Mouse (Mus musculus) kidney, adult 2 months (tissue): ENCODE data around the gene Cdh16. TPM values are rescaled to one million over a fixed set of nuclear protein-coding genes. Genes with fewer than 3 reads are reported as not detected.

Source experiments
- DNase-seq: peaks from one replicate; pipeline ENCODE4 v3.0.0; 2021
- H3K27ac ChIP-seq: fragments of 200-500 bp; 2 replicates; pipeline ENCODE4 v1.5.1; 2012; ENCODE audit warnings: low read depth, low read length, control low read depth, inconsistent platforms; ENCODE audit not compliant: insufficient read depth
- H3K27me3 ChIP-seq: fragments of 200-500 bp; replicated peaks from 2 replicates; pipeline ENCODE4 v1.6.1; 2012; ENCODE audit warnings: mild to moderate bottlenecking, moderate library complexity, low read length, inconsistent platforms; ENCODE audit not compliant: control insufficient read depth, insufficient read depth
- H3K36me3 ChIP-seq: fragments of 200-500 bp; 2 replicates; pipeline ENCODE4 v1.6.1; 2012; ENCODE audit warnings: mild to moderate bottlenecking, moderate library complexity, low read length, inconsistent platforms; ENCODE audit not compliant: control insufficient read depth, insufficient read depth
- H3K4me1 ChIP-seq: fragments of 200-500 bp; 2 replicates; pipeline ENCODE4 v1.6.1; 2011; ENCODE audit warnings: low read length; ENCODE audit not compliant: control insufficient read depth, insufficient read depth
- H3K4me3 ChIP-seq: fragments of 200-500 bp; 2 replicates; pipeline ENCODE4 v1.5.1; 2011; ENCODE audit warnings: mild to moderate bottlenecking, low read depth, low read length, control low read depth; ENCODE audit not compliant: insufficient read depth
- CTCF ChIP-seq: fragments of 200-500 bp; conservative IDR thresholded peaks from 2 replicates; pipeline ENCODE4 v1.5.1; 2011; ENCODE audit warnings: low read depth, mild to moderate bottlenecking, control low read depth, low read length, moderate library complexity, mixed read lengths; ENCODE audit not compliant: insufficient read depth, insufficient read length
- POLR2A ChIP-seq: fragments of 200-500 bp; IDR thresholded peaks from one replicate; pipeline ENCODE4 v1.6.1; 2011; ENCODE audit warnings: low read depth, low read length, control low read depth
- WGBS: fragments of 180-500 bp; shearing (Covaris S2); methylation state at CpG from one replicate; pipeline ENCODE4 v1.1.7; 2018; 5-methylcytosine and 5-hydroxymethylcytosine counted together
- polyA plus RNA-seq: library from polyadenylated mRNA; depleted of rRNA; stranded (reverse); fragments of >200 nt; gene quantifications from 2 replicates; pipeline ENCODE4 v1.2.3, GENCODE M21; 2012

Cdh16 gene
- polyA plus RNA-seq, 1 experiment: 1,106 TPM

- DNase-seq: no peak
- H3K36me3 ChIP-seq: no peaks in the 10 kb centered on the region
- H3K4me1 ChIP-seq: no peaks in the 10 kb centered on the region
- WGBS: 92% methylated on average over 3 of the region's 3 CpGs
- no peak for TF ChIP-seq CTCF
- TF ChIP-seq POLR2A: no peak
- H3K27me3 ChIP-seq: no peaks in the 10 kb centered on the region
- no peak overlapping the region for H3K4me3 ChIP-seq
- no peak overlapping the region for H3K27ac ChIP-seq
Observed at GRCm38 (mm10) chr8:104576820-104577219, 47.4 kb downstream of the Cdh16 start.

DNA sequence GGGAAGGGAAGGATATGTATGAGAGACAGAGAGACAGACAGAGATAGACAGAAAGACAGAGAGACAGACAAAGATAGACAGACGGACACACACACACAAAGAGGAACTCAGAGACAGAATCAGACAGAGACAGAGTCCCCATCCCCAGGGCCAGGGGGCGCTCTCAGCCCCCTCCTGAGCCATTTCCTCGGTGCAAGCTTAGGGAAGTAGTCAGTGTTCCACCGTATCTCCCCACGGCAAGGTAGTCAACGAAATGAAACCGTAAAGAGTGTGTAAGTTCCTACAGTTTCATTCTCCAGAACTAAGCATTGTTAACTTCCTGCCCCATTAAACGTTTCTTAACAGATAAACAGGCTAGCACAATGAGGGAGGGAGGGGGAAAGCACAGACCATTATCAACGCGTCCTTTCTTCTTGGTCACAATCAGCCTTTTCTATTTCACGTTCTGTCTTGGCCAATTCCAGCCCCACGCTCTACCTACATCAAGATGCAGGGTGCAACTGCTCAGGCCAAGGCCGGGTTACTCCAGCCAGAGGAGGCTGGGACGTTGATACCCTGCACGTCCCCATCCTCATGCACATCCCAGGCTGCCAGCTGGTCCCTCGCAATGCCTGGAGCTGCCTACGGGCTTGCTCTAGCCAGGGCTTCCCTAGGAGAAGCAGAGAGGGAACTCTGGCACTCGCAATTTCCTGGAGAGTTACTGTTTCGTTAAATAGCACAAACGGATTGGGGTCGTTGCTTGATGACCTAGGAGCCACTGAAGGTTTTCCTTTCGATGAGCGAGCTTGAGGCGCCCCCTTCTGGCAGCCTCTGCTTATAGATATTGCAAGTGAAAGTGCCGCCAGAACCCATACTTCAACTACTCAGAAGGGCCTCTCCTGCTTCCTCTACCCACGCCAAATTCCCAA lies 53.5 kb downstream of the Cdh16 start:
- H3K27me3 ChIP-seq: no peaks in the 10 kb centered on the region
- no peaks in the 10 kb centered on the region for H3K36me3 ChIP-seq
- peak; percentile 89 for DNase-seq
- H3K27ac ChIP-seq: no peak overlapping the region
- TF ChIP-seq CTCF: peak; percentile 76
- no peak for TF ChIP-seq POLR2A
- peak overlapping the region; percentile 52 for H3K4me3 ChIP-seq
- WGBS: 4% methylated on average over 26 of the region's 26 CpGs
- H3K4me1 ChIP-seq: no peaks in the 10 kb centered on the region

- TF ChIP-seq POLR2A (no peak), CTCF (0 out of 2 replicates have a peak, but pooled peaks have one; percentile 31)
- WGBS: 19% methylated on average over 1 of the region's 1 CpGs
- H3K27me3 ChIP-seq: no peaks in the 10 kb centered on the region
- H3K4me1 ChIP-seq: no peaks in the 10 kb centered on the region
- H3K4me3 ChIP-seq: no peak overlapping the region
- no peak overlapping the region for H3K27ac ChIP-seq
- DNase-seq: peak; percentile 79
- no peaks in the 10 kb centered on the region for H3K36me3 ChIP-seq
Observed at GRCm38 (mm10) chr8:104569559-104569958, 54.6 kb downstream of the Cdh16 start.

DNA sequence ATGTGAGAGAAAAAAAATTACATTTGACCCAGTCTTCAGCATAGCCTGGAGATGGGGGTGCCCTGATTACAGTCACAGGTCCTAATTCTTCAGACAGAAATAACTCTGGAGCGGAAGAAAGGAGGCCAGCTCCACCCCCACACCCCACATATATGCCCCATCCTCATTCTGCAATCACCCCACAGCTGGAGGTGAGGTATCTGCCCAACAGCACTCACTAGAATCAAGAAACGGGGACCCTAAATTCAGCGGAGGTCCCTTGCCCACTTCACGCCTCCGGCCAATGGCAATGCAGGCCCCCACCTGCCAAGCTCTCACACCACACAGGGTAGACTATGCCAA lies 58.8 kb downstream of the Cdh16 start:
- no peak overlapping the region for H3K27ac ChIP-seq
- TF ChIP-seq CTCF: no peak
- no peak for TF ChIP-seq POLR2A
- no peaks in the 10 kb centered on the region for H3K27me3 ChIP-seq
- H3K36me3 ChIP-seq: no peaks in the 10 kb centered on the region
- no peak overlapping the region for H3K4me3 ChIP-seq
- DNase-seq: no peak
- no peaks in the 10 kb centered on the region for H3K4me1 ChIP-seq
- WGBS: 97% methylated on average over 5 of the region's 5 CpGs

GRCm38 (mm10) chr8:104564633-104565456 lies 59.4 kb downstream of the Cdh16 start:
- Histone ChIP-seq H3K4me1 (no peaks in the 10 kb centered on the region), H3K27me3 (no peaks in the 10 kb centered on the region), H3K27ac (no peak overlapping the region), H3K36me3 (no peaks in the 10 kb centered on the region), H3K4me3 (no peak overlapping the region)
- 11% methylated on average over 22 of the region's 22 CpGs for WGBS
- DNase-seq: peak; percentile 93
- TF ChIP-seq CTCF (peak; percentile 92), POLR2A (no peak)

DNA sequence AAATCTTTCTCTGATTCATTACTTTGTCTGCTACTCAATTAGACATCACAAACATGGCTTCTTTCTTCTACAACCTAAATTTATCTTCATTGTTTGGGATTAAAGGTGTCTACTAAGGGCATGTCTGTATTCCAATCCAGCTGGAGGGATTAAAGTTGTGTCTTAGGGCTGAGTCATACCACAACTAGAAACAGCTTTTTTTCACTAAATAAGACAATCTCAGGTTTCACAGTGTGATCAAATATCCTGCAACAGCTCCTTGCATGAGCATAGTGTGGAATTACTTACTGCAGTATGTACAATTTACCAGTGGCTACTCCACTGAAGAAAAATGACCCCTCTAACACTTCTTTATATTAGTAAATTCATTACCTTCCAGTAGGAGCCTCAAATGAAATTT lies 63.5 kb downstream of the Cdh16 start:
- H3K27me3 ChIP-seq: no peaks in the 10 kb centered on the region
- H3K36me3 ChIP-seq: no peaks in the 10 kb centered on the region
- TF ChIP-seq POLR2A (no peak), CTCF (no peak)
- H3K4me1 ChIP-seq: no peaks in the 10 kb centered on the region
- H3K4me3 ChIP-seq: no peak overlapping the region
- no peak for DNase-seq
- no peak overlapping the region for H3K27ac ChIP-seq

GRCm38 (mm10) chr8:104557226-104557625 lies 67.0 kb downstream of the Cdh16 start:
- Histone ChIP-seq H3K4me3 (no peak overlapping the region), H3K36me3 (no peaks in the 10 kb centered on the region), H3K4me1 (no peaks in the 10 kb centered on the region), H3K27me3 (no peaks in the 10 kb centered on the region), H3K27ac (no peak overlapping the region)
- no peak for TF ChIP-seq CTCF
- no peak for TF ChIP-seq POLR2A
- 71% methylated on average over 7 of the region's 7 CpGs for WGBS
- DNase-seq: no peak
